Mouse (Mus musculus) embryonic facial prominence, embryonic 10.5 days (tissue): ENCODE measurements around the gene Chrm2. TPM values are rescaled to one million over a fixed set of nuclear protein-coding genes. Genes with fewer than 3 reads are reported as not detected.

Experiments
- DNase-seq: peaks from one replicate; pipeline ENCODE4 v3.0.0-alpha.2; 2017; ENCODE audit warnings: low spot score
- H3K27ac ChIP-seq: fragments of 300-500 bp; sonication (generic); replicated peaks from 2 replicates; pipeline ENCODE4 v1.5.1; 2016; ENCODE audit warnings: mild to moderate bottlenecking
- H3K27me3 ChIP-seq: fragments of 300-500 bp; sonication (generic); replicated peaks from 2 replicates; pipeline ENCODE4 v1.6.1; 2016; ENCODE audit warnings: low read depth, mild to moderate bottlenecking; ENCODE audit not compliant: poor library complexity, severe bottlenecking
- H3K36me3 ChIP-seq: fragments of 300-500 bp; sonication (generic); replicated peaks from 2 replicates; pipeline ENCODE4 v1.6.1; 2016; ENCODE audit warnings: mild to moderate bottlenecking, moderate library complexity
- H3K4me1 ChIP-seq: fragments of 300-500 bp; sonication (generic); 2 replicates; pipeline ENCODE4 v1.6.1; 2016
- H3K4me3 ChIP-seq: fragments of 300-500 bp; sonication (generic); 2 replicates; pipeline ENCODE4 v1.5.1; 2016; ENCODE audit warnings: mild to moderate bottlenecking, moderate library complexity
- H3K9me3 ChIP-seq: fragments of 300-500 bp; sonication (generic); 2 replicates; pipeline ENCODE4 v1.6.1; 2016; ENCODE audit warnings: mild to moderate bottlenecking
- WGBS: fragments of 180-500 bp; shearing (Covaris S2); methylation state at CpG from one replicate; pipeline ENCODE4 v1.1.7; 2016; 5-methylcytosine and 5-hydroxymethylcytosine counted together
- polyA plus RNA-seq: library from polyadenylated mRNA; unstranded; fragments of >200 nt; fragmentation: Nextera tagmentation; extraction: Ambion mirVana; gene quantifications from 2 replicates; pipeline ENCODE4 v1.2.1, GENCODE M21; 2016

Chrm2 gene
- polyA plus RNA-seq, 1 experiment from 2014 or later = 0.24 TPM

DNA sequence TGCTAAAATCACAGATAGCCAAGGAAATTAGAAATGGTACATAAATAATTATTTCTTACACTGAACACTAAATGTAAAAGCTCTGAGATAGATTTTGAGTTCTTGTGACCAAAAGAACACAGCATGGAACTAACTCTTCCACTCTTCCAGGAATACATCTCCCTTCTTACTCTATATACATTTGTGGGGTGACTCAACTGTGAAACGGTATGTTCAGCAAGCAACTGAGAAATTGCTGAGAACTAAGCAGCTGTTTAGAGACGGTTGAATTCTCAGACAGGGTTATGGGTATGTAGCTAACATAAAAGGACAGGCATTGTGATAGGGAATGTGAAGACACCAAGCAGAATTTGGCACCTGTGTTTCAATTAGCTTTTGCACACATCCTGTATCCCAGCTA is 51.3 kb downstream of the Chrm2 start:
- no peak overlapping the region for H3K4me3 ChIP-seq
- H3K27ac ChIP-seq = no peak overlapping the region
- H3K36me3 ChIP-seq = no peaks in the 10 kb centered on the region
- H3K27me3 ChIP-seq = no peaks in the 10 kb centered on the region
- no peaks in the 10 kb centered on the region for H3K4me1 ChIP-seq
- WGBS = 84% methylated on average over 2 of the region's 2 CpGs
- DNase-seq = no peak
- no peaks in the 10 kb centered on the region for H3K9me3 ChIP-seq

DNA sequence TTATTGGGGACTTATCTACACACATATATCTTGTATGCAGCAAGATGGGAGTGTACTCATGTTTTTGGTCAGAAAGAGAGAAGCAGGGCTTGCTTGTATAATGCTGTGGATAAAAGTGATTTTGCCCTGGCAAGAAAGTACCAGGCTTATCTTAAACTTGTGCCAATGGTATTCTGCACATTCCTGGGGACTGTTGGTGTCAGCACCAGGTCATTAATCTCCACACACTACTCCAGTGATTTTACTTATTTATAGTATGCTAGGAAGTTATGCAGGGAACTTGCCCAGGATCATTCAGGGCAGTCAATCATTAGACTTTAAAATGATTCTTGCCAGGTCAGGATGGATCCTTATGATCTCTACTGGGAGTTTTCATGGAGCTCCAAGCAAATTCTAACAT is 63.6 kb downstream of the Chrm2 start:
- no peak overlapping the region for H3K27ac ChIP-seq
- no peak overlapping the region for H3K4me3 ChIP-seq
- no peak for DNase-seq
- H3K36me3 ChIP-seq = no peaks in the 10 kb centered on the region
- H3K4me1 ChIP-seq = no peaks in the 10 kb centered on the region
- no peaks in the 10 kb centered on the region for H3K9me3 ChIP-seq
- H3K27me3 ChIP-seq = no peaks in the 10 kb centered on the region

DNA sequence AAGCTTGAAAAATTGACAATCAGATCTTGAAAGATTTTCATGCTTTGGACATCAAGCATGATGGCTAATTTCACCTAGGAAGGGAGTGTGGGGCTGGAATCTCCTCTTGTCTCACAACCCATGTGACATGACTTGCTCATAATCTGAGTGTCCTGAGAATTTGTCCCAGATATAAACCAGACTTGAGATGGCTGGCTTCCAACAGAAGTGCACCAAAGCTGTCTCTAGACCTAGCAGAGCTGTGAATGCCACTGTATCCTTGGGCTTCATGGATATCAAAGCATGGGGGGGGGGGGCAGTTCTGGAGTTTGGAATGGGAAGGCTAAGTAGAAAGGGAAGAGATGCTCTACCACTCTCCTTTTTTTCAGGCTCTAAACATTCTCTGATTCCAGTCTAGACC is 67.2 kb downstream of the Chrm2 start:
- Histone ChIP-seq H3K36me3 (no peaks in the 10 kb centered on the region), H3K27me3 (no peaks in the 10 kb centered on the region), H3K9me3 (no peaks in the 10 kb centered on the region), H3K4me1 (no peaks in the 10 kb centered on the region), H3K4me3 (no peak overlapping the region), H3K27ac (no peak overlapping the region)
- no peak for DNase-seq

DNA sequence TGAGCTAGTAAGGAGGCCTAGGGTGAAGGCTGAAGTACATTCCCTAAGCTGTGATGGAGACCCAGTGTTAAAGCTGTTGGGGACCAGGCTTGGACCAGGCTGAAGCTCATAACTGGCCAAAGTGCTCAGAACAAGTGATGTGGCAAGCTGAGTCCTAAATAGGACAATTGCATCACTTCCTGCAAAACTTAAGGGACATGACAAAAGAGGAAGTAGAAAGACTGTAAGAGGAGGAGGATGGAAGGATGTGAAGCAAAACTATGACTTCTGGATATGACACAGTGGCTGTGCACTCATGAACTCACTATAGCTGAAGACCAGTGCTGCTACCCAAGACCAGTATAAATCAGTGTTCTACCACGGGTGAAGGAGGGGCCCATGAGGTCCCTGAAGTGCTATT is 69.1 kb downstream of the Chrm2 start:
- no peak for DNase-seq
- H3K9me3 ChIP-seq = no peaks in the 10 kb centered on the region
- 75% methylated on average over 1 of the region's 1 CpGs for WGBS
- H3K36me3 ChIP-seq = no peaks in the 10 kb centered on the region
- H3K4me3 ChIP-seq = no peak overlapping the region
- no peaks in the 10 kb centered on the region for H3K27me3 ChIP-seq
- H3K4me1 ChIP-seq = no peaks in the 10 kb centered on the region
- no peak overlapping the region for H3K27ac ChIP-seq

DNA sequence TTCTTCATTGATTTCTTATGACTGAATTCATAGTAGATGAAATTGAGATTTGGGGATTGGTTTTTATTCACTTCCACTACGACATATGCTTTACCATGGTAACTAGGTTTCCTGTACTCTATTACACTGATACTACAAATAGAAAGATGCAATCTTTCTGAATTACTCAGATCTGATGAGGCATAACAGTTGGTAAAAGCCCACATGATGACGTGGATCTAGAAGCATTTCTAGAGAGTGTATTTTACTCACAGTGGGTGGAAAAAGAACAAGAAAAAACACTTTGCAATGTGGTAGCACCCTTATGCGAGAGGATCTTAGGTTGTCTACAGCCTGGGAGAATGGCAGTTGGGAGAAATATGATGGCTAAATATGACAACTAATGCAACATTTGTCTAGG is 76.1 kb downstream of the Chrm2 start:
- WGBS = 91% methylated on average over 3 of the region's 3 CpGs
- Histone ChIP-seq H3K36me3 (no peaks in the 10 kb centered on the region), H3K4me3 (no peak overlapping the region), H3K27me3 (no peaks in the 10 kb centered on the region), H3K9me3 (no peaks in the 10 kb centered on the region), H3K27ac (no peak overlapping the region), H3K4me1 (no peaks in the 10 kb centered on the region)
- no peak for DNase-seq

DNA sequence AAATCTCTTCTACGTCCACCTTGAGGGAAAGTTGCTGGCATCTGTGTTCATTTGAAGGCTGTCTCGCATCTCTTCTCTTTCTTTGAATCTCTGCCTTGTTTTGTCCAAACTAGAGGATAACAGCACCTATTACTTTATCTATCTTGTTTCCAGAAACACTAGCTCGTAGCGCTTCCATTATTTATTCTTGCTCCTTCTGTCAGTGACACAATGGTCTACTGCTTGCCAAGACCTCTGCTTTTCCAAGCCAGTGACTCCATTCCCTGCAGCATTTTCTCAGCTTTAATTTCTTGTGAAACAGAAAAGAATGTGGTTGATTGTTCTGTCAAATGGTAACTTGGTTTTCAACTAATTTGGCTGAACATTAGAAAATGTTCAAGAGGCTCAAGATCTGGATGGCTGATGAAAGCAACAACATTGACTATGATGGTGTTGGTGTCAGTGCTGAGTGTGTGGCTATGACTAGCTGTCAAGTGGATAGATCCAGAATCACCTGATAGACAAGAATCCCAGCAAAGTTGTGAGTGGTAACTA is 96.3 kb downstream of the Chrm2 start:
- H3K4me3 ChIP-seq = no peak overlapping the region

DNA sequence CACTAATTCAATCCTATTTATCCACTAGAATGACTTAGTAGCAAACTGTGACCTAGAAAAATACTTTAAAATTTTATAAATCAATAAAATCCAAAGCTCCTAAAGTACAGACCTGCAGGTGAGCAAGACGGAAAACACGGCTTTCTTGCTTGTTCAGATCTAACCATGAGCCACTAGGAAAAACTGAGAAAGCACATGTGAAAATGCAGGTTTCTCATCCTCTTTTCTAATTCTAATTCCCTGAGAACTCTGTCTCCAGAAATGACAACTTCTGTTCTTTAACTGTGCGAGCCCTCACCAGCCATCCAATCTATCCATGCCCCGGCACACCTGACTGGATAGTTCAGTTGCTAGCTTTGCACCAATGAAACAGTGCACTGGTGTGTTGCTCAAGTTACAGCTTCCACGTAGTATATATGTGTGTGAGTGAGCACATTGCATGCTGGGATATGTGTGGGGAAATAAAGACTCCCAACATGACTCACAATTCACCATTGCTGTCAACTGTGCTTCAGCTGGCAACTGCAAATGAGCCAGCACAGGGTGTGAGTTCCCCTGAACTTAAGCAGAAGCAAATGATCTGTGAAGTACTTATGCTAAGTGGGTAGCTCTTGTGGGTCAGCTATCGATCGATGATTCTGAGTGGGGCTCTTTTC is 119.3 kb downstream of the Chrm2 start:
- no peak overlapping the region for H3K27ac ChIP-seq
- no peaks in the 10 kb centered on the region for H3K36me3 ChIP-seq
- no peaks in the 10 kb centered on the region for H3K9me3 ChIP-seq
- no peak overlapping the region for H3K4me3 ChIP-seq
- H3K4me1 ChIP-seq = no peaks in the 10 kb centered on the region; the same call in 1 of the 2 replicates
- DNase-seq = no peak
- no peaks in the 10 kb centered on the region for H3K27me3 ChIP-seq
- 86% methylated on average over 7 of the region's 7 CpGs for WGBS

More for the DNA sequence above, 96.3 kb downstream of the Chrm2 start:
- Histone ChIP-seq H3K9me3 (no peaks in the 10 kb centered on the region), H3K27me3 (no peaks in the 10 kb centered on the region), H3K36me3 (no peaks in the 10 kb centered on the region), H3K4me1 (no peaks in the 10 kb centered on the region), H3K27ac (no peak overlapping the region)
- WGBS = 80% methylated on average over 4 of the region's 4 CpGs
- no peak for DNase-seq

DNA sequence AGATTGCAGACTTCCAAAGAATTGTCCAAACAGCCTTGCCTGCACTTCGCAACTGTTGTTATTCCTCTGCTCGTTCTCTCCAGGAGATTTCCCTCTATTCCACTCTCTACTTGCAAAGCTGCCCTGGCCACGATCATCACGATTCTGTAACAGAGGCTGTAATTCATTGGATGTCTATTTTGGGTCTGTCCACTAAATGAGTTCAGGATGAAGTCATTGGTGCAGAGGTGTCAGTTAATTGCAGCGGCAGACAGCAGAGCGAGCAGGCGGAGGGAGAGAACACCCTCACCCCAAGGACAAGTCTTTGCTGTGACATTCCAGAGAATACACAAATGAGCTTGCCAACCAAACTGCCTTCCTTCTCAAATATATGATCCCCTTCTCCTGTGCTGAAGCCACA is 120.1 kb downstream of the Chrm2 start:
- no peak for DNase-seq
- 48% methylated on average over 7 of the region's 7 CpGs for WGBS
- Histone ChIP-seq H3K4me1 (no peaks in the 10 kb centered on the region; the same call in 1 of the 2 replicates), H3K27me3 (no peaks in the 10 kb centered on the region), H3K4me3 (no peak overlapping the region), H3K9me3 (no peaks in the 10 kb centered on the region), H3K27ac (no peak overlapping the region), H3K36me3 (no peaks in the 10 kb centered on the region)

DNA sequence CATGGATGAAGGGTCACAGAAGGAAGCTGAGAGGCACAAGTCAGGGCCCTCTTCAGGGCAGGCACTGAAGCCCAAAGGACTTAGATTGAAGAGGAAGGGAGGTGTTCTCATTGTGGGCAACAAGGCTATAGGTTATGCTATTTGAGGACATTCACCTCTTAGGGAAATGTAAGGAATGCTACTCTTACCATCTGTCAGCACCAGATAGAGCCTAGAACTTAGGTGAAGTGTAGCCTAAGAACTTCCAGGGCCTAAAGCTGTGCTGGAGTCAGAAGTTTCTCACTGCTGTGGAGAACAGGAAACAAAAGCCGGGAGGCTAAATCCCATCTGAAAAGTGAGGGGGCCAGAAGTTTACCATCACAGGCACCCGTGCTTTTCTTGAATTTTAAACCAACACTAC is 120.6 kb downstream of the Chrm2 start:
- no peaks in the 10 kb centered on the region for H3K9me3 ChIP-seq

DNA sequence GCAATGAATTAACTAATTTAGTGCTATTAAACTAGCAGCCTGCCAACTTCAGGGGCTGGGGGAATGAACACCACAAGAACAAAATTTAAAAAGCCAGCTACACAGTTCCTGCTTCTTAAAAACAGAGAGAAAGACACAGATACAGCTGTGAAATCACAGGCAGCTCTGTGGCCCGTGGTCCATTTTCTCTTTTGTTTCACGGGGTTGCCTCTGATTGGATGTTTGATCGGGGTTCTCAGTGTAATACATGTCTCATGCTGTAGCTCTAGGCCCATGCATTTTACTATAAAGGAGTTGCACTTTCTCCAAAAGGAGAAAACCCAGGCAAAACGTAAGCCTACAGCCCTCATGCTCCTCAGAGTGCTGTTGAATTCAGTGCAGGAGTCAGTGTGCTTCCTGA is 128.6 kb downstream of the Chrm2 start:
- no peak overlapping the region for H3K4me3 ChIP-seq
- WGBS = 79% methylated on average over 4 of the region's 4 CpGs

More for the DNA sequence above, 120.6 kb downstream of the Chrm2 start:
- WGBS = 48% methylated on average over 2 of the region's 2 CpGs
- DNase-seq = no peak
- Histone ChIP-seq H3K36me3 (no peaks in the 10 kb centered on the region), H3K4me3 (no peak overlapping the region), H3K4me1 (no peaks in the 10 kb centered on the region; the same call in 1 of the 2 replicates), H3K27me3 (no peaks in the 10 kb centered on the region), H3K27ac (no peak overlapping the region)

DNA sequence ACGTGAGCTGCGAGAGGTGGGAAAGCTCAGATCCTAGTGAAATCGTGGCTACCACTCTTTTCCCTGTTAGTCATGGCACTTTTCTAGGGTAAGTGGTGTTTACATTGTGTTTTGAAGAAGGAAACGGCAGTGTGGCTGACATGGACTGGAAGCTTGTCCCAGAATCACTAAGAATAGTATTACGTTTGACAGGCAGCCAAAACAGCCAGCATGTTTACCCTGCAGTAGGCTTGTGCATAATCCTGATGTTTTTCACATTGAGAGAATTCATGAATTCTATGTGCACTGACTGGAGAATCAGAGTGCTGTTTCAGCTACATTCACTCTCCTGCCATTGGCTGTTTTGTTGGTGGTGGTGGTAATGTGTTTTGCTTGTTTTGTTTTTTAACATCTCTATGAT is 129.4 kb downstream of the Chrm2 start:
- WGBS = 67% methylated on average over 5 of the region's 5 CpGs
- Histone ChIP-seq H3K36me3 (no peaks in the 10 kb centered on the region), H3K4me1 (no peaks in the 10 kb centered on the region), H3K4me3 (no peak overlapping the region), H3K27me3 (no peaks in the 10 kb centered on the region), H3K9me3 (no peaks in the 10 kb centered on the region), H3K27ac (no peak overlapping the region)
- no peak for DNase-seq

More for the DNA sequence above, 128.6 kb downstream of the Chrm2 start:
- Histone ChIP-seq H3K27ac (no peak overlapping the region), H3K9me3 (no peaks in the 10 kb centered on the region), H3K36me3 (no peaks in the 10 kb centered on the region), H3K27me3 (no peaks in the 10 kb centered on the region), H3K4me1 (no peaks in the 10 kb centered on the region)
- no peak for DNase-seq

DNA sequence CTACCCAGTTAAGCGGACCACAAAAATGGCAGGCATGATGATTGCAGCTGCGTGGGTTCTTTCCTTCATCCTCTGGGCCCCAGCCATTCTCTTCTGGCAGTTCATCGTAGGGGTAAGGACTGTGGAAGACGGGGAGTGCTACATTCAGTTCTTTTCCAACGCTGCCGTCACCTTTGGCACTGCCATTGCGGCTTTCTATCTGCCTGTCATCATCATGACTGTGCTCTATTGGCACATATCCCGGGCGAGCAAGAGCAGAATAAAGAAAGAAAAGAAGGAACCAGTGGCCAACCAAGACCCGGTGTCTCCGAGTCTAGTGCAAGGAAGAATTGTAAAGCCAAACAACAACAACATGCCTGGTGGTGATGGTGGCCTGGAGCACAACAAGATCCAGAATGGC is 135.7 kb downstream of the Chrm2 start:
- no peaks in the 10 kb centered on the region for H3K27me3 ChIP-seq
- DNase-seq = no peak
- WGBS = 98% methylated on average over 11 of the region's 11 CpGs

DNA sequence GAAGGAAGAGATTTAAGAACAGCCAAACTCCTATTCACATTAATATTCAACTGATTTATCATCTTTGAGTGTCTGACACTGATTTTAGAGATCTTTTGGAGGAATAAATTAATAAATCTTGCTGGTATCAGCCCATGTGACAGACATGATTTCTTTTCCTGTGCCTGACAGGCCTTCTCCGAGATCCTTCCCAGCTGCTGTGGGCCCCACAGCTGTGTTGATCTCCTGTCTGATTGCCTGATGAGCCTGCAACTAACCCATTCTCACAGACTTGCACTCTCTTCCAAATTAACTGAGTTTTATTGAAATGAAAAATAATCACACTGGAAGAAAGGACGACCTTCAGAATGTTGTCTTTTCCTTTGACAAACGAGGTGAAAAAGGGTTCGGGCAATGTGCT is 140.6 kb downstream of the Chrm2 start:
- H3K9me3 ChIP-seq = no peaks in the 10 kb centered on the region
- H3K4me1 ChIP-seq = no peaks in the 10 kb centered on the region
- WGBS = 78% methylated on average over 4 of the region's 4 CpGs
- DNase-seq = no peak
- H3K27ac ChIP-seq = no peak overlapping the region
- no peaks in the 10 kb centered on the region for H3K27me3 ChIP-seq
- H3K36me3 ChIP-seq = no peaks in the 10 kb centered on the region
- no peak overlapping the region for H3K4me3 ChIP-seq

More for the DNA sequence above, 135.7 kb downstream of the Chrm2 start:
- Histone ChIP-seq H3K4me3 (no peak overlapping the region), H3K27ac (no peak overlapping the region), H3K9me3 (no peaks in the 10 kb centered on the region), H3K4me1 (no peaks in the 10 kb centered on the region), H3K36me3 (no peaks in the 10 kb centered on the region)
